Mouse (Mus musculus) brown adipose tissue, adult 24 weeks (tissue): ENCODE measurements around the gene Syndig1. TPM values are rescaled to one million over a fixed set of nuclear protein-coding genes. Genes with fewer than 3 reads are reported as not detected.

Source experiments
- H3K27ac ChIP-seq: fragments of 200-500 bp; replicated peaks from 2 replicates; pipeline ENCODE4 v1.5.1; 2012; ENCODE audit warnings: low read depth, mild to moderate bottlenecking, low read length
- H3K4me1 ChIP-seq: fragments of 200-500 bp; 2 replicates; pipeline ENCODE4 v1.6.1; 2012; ENCODE audit warnings: low read length, mixed read lengths; ENCODE audit not compliant: control insufficient read depth, insufficient read depth, insufficient read length
- H3K4me3 ChIP-seq: fragments of 200-500 bp; 2 replicates; pipeline ENCODE4 v1.5.1; 2012; ENCODE audit warnings: low read depth, mild to moderate bottlenecking, low read length, moderate library complexity; ENCODE audit not compliant: insufficient read depth
- polyA plus RNA-seq: library from polyadenylated mRNA; stranded (reverse); fragments of >200 nt; gene quantifications from 2 replicates; pipeline ENCODE4 v1.2.4, GENCODE M21; 2012; ENCODE audit not compliant: missing spikeins, insufficient read depth, insufficient read length

The Syndig1 gene
- polyA plus RNA-seq, 1 experiment: 1.2 TPM

DNA sequence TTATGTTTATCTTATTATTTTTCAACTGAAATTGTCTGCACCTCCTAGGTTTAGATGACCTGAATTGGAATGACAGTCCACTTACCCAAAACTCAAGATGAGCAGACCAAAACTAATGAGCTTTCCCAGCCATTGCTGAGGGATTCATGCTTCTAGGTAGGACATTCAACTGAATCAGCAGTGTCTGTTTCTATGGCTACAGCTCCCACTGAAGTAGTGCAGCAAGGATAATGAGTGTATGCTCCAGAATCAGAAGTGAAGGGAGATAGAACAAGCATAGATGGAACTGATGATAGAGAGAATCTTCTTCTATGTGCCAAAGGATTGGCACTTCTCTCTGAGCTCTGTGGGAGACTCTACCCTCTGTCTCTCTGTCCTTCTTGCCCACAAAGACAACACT lies 158.6 kb downstream of the Syndig1 start:
- Histone ChIP-seq H3K4me1 (no peaks in the 10 kb centered on the region), H3K4me3 (no peak overlapping the region), H3K27ac (no peak overlapping the region)

DNA sequence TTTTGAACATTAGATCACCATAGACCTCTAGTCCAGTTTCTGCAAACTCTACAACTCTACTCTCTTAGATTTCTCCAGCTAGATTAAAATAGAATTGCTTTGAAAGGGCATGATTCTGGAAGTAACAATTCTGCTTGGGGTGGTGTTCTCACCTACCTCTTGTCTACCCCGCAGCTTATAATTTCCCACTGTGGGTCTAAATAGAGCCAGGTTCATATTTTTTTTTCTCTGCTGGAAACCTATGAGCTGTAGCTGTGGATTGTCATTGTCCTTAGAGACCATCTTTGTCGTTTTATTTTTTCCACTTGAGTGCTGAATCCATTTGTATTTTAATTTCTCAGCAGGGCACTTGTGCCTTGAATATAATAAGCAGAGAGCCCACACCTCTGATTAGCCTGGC lies 162.5 kb downstream of the Syndig1 start:
- no peak overlapping the region for H3K4me3 ChIP-seq
- H3K4me1 ChIP-seq: no peaks in the 10 kb centered on the region
- H3K27ac ChIP-seq: no peak overlapping the region

GRCm38 (mm10) chr2:149992921-149993320 lies 163.9 kb downstream of the Syndig1 start:
- no peak overlapping the region for H3K4me3 ChIP-seq
- no peak overlapping the region for H3K27ac ChIP-seq
- no peaks in the 10 kb centered on the region for H3K4me1 ChIP-seq

GRCm38 (mm10) chr2:149996382-149996964 lies 167.5 kb downstream of the Syndig1 start:
- H3K4me1 ChIP-seq: no peaks in the 10 kb centered on the region
- no peak overlapping the region for H3K27ac ChIP-seq
- no peak overlapping the region for H3K4me3 ChIP-seq

DNA sequence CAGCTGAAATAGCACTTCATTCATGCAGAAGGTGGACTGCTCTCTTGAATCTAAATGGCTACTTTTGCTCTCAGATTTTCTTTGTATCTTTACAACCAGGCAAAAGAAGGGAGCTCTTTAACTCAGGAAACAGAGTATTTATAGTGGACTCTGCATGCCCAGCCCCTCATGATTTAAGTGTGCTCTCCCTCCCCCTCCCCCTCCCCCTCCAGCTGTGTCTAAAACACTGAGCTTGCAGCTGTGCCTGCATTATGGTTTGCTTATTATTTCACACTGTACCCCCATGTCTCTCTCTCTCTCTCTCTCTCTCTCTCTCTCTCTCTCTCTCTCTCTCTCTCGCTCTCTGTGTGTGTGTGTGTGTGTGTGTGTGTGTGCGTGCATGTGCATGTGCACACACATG lies 168.6 kb downstream of the Syndig1 start:
- H3K27ac ChIP-seq: no peak overlapping the region
- no peaks in the 10 kb centered on the region for H3K4me1 ChIP-seq
- no peak overlapping the region for H3K4me3 ChIP-seq

GRCm38 (mm10) chr2:149998373-149999108 lies 169.5 kb downstream of the Syndig1 start:
- Histone ChIP-seq H3K4me3 (no peak overlapping the region), H3K27ac (no peak overlapping the region), H3K4me1 (no peaks in the 10 kb centered on the region)

DNA sequence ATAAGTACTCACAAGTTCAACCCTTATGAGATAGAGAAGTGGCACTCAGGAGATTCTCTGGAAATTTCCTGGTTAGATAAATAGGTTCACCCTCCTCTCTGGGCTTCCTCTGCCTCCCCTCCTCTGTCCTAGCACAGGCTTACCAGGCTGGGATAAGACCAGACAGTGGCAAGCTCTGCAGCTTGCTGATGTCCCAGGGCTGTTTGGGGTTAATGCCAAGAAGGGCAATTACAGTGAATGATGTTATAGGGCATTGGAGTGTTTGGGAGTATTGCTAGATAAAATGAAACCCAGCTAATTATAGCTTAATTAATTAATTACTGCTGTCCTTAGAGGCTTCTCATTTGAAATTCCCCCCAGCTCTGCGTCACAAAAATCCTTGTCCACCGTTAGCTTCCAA lies 171.6 kb downstream of the Syndig1 start:
- Histone ChIP-seq H3K4me3 (no peak overlapping the region), H3K4me1 (no peaks in the 10 kb centered on the region), H3K27ac (no peak overlapping the region)

GRCm38 (mm10) chr2:150003499-150003898 lies 174.5 kb downstream of the Syndig1 start:
- Histone ChIP-seq H3K27ac (no peak overlapping the region), H3K4me1 (no peaks in the 10 kb centered on the region), H3K4me3 (no peak overlapping the region)

DNA sequence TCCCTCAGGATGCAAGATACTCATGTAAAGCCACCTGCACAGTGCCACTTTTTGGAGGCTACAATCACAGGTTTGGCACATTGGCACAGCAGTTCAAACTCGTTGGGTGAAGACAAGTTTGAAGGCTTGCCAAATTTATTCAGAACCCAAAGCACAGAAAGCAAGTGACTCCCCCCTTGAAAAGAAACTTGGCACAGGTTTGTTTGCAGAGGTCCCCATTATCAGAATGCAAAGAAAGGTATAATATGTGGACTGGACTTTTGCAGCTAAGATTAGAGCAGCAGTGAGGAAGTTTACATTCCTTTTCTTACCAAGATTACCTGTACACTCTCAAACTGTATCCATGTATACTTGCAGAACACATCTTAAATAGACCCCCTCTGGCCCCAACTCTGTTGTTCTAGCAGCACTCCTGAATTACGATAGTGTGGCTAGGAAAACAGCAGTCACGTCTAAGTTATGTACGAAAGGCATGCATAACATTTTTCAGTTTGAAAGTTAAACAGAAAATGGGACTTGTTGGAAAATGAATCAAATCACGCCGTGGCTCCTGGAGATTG lies 183.9 kb downstream of the Syndig1 start:
- Histone ChIP-seq H3K4me3 (no peak overlapping the region), H3K4me1 (no peaks in the 10 kb centered on the region), H3K27ac (no peak overlapping the region)

- Histone ChIP-seq H3K4me1 (no peaks in the 10 kb centered on the region), H3K27ac (no peak overlapping the region), H3K4me3 (no peak overlapping the region)
Measured at GRCm38 (mm10) chr2:150013785-150014184, 184.8 kb downstream of the Syndig1 start.

GRCm38 (mm10) chr2:150016303-150016702 lies 187.3 kb downstream of the Syndig1 start:
- Histone ChIP-seq H3K27ac (no peak overlapping the region), H3K4me1 (no peaks in the 10 kb centered on the region)

GRCm38 (mm10) chr2:150020706-150021105 lies 191.7 kb downstream of the Syndig1 start:
- H3K4me3 ChIP-seq: no peak overlapping the region
- no peak overlapping the region for H3K27ac ChIP-seq
- no peaks in the 10 kb centered on the region for H3K4me1 ChIP-seq

More at GRCm38 (mm10) chr2:150016303-150016702, 187.3 kb downstream of the Syndig1 start:
- no peak overlapping the region for H3K4me3 ChIP-seq

DNA sequence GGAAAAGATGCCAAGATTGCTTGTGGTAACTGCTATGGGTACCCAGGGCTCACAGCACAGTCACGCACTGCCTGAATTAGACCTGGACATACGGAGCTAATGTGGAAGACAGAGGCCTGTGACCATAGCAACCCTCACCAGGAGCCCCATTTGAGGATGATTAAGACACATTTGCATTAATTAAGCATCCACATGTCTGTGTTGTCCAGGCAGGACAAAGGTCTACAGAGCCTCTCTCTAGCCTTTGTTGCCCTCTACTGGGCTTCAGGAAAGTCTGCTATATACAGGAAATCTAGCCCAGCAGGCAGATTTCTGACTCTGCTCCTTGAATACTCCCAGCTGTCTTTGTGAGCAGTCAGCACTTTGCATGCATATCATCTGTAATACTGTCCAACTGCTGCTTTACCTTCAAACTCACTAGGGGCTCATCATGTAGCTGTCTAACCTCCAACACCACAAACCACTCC lies 194.9 kb downstream of the Syndig1 start:
- no peak overlapping the region for H3K27ac ChIP-seq
- no peak overlapping the region for H3K4me3 ChIP-seq
- H3K4me1 ChIP-seq: no peaks in the 10 kb centered on the region

GRCm38 (mm10) chr2:150043531-150043930 lies 214.5 kb downstream of the Syndig1 start:
- no peak overlapping the region for H3K4me3 ChIP-seq
- H3K4me1 ChIP-seq: no peaks in the 10 kb centered on the region
- no peak overlapping the region for H3K27ac ChIP-seq
